Mouse (Mus musculus) testis, adult 2 months (tissue): Measurements from ENCODE around the gene Plk5.

Experiments
- CTCF ChIP-seq: fragments of 200-500 bp; IDR thresholded peaks from 2 replicates; pipeline ENCODE4 v1.5.1; 2012; ENCODE audit warnings: low read depth, mild to moderate bottlenecking, inconsistent platforms, low read length, moderate library complexity; ENCODE audit not compliant: control insufficient read depth, insufficient read depth, insufficient replicate concordance
- POLR2A ChIP-seq: fragments of 200-500 bp; IDR thresholded peaks from 2 replicates; pipeline ENCODE4 v1.6.1; 2012; ENCODE audit warnings: low read depth, mild to moderate bottlenecking, inconsistent platforms, low read length, moderate library complexity; ENCODE audit not compliant: control insufficient read depth

GRCm38 (mm10) chr10:80343425-80343895 lies 12.8 kb upstream of the Plk5 start:
- no peak for TF ChIP-seq POLR2A
- TF ChIP-seq CTCF, result no peak
